Mouse (Mus musculus): ENCODE measurements around the gene Cdkl1. TPM values are rescaled to one million over a fixed set of nuclear protein-coding genes. Genes with fewer than 3 reads are reported as not detected.

Gene Cdkl1
- polyA plus RNA-seq, 1 experiment, result 0.08 TPM

DNA sequence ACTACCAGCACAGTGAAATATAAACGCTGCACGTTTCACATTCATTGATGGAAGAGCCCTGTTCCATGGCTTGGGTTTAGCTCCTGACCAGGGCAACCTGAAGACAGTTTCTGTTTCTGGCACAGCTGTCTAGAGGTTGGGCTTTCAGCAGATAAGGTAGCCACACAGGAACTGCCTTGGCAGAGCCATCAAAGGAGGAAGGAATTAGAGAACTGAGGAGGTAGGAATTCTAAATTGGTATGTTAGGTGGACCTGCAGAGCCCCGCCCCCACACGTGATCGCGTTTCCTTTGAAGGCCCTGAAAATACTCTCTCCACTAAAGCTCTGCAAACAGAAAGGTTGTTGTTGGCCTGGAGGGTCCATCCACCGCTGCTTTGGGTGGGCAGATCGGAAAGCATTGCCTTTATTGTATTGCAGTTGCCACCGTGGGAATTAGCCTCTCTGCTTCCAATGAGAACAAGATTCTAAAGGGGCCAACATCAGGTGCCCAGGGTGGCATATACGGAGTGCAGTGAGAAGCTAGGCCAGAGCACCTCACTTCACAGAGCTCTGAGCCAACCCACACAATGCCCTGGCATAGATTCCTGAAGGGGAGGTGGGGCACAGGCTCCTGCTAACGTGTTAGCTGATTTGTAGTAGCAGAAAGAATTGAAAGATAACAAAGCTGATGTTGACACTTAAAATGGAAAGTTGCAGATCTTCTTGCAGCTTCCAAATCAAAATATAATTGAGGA, 14.3 kb downstream of the Cdkl1 start:
- Histone ChIP-seq H3K9me3 (ENCODE audit: control insufficient read depth, low read length) (no peaks in the 10 kb centered on the region), H3K27me3 (ENCODE audit: control insufficient read depth) (no peaks in the 10 kb centered on the region), H3K4me3 (replicated peaks) (no peak overlapping the region), H3K4me1 (ENCODE audit: control insufficient read depth) (peaks cover 56% of the 10 kb centered on the region), H3K36me3 (ENCODE audit: control insufficient read depth) (no peaks in the 10 kb centered on the region; the same call in 1 of the 2 replicates)
- no peak for TF ChIP-seq TAL1 (IDR thresholded peaks at IDR 0.05; ENCODE audit: low read length)
- TF ChIP-seq GATA1 (IDR thresholded peaks at IDR 0.05; ENCODE audit: low read length), result no peak

DNA sequence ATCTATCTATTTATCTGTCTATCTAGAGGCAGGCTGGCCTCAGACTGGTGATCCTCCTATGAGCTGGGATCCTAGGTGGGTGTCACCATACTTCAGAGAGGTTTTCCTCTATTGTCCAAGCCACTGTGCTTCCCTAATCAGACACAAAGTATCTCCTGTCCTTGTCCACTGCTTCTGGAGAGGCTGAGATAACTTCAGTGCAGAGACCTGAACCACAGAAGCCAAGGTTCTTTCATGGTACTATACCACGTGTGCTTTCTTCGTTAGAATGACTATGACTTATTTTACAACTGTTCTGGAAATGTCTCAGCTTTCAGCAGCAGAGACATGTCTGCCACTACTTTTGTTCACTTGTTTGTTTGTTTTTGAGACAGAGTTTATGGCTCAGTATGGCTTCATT, 22.2 kb downstream of the Cdkl1 start:
- Histone ChIP-seq H3K36me3 (ENCODE audit: control insufficient read depth) (no peaks in the 10 kb centered on the region; the same call in 1 of the 2 replicates), H3K27me3 (ENCODE audit: control insufficient read depth) (no peaks in the 10 kb centered on the region), H3K4me1 (ENCODE audit: control insufficient read depth) (peaks cover 60% of the 10 kb centered on the region), H3K9me3 (ENCODE audit: control insufficient read depth, low read length) (peaks cover 4% of the 10 kb centered on the region), H3K4me3 (replicated peaks) (no peak overlapping the region)
- TF ChIP-seq TAL1 (IDR thresholded peaks at IDR 0.05; ENCODE audit: low read length) (no peak), GATA1 (IDR thresholded peaks at IDR 0.05; ENCODE audit: low read length) (no peak)

DNA sequence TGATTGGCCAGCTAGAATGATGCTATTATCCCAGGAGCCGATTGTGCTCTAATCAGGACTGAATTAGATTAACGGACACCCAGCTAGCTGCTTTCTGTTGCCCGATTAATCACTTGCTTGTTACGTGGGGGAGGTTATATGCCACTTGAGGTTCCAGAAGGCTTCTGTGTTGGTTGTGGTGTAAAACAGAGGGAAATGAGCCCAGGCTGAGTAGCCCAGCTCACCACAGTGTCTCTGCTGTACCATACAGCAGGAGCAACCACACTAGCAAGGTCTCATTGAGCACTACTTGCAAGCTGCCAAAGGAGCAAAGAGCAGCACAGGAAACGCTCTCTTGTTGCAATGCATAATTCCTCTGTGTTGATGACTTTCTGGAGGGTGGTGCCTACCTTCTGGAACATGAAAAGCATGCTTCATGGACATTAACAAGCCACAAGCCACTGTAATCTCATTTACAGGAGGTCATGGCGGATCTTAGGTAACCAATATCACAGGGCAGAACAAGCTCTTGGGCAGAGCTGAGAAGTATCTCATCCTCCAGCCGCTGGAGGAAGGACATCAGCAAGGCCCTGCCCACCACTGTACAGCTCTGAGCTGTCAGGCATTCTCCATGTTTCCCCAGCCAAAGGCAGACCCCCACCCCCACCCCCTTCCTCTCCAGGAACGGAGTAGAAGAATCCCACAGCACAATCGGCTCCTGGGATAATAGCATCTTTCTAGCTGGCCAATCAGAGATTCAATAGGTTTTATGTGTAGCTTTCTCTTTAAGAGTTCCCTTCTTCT, 23.4 kb downstream of the Cdkl1 start:
- TF ChIP-seq TAL1 (IDR thresholded peaks at IDR 0.05; ENCODE audit: low read length) (no peak), GATA1 (IDR thresholded peaks at IDR 0.05; ENCODE audit: low read length) (no peak)
- Histone ChIP-seq H3K27me3 (ENCODE audit: control insufficient read depth) (no peaks in the 10 kb centered on the region), H3K36me3 (ENCODE audit: control insufficient read depth) (peaks cover 7% of the 10 kb centered on the region), H3K4me3 (replicated peaks) (no peak overlapping the region), H3K4me1 (ENCODE audit: control insufficient read depth) (peaks cover 66% of the 10 kb centered on the region), H3K9me3 (ENCODE audit: control insufficient read depth, low read length) (peaks cover 4% of the 10 kb centered on the region)

DNA sequence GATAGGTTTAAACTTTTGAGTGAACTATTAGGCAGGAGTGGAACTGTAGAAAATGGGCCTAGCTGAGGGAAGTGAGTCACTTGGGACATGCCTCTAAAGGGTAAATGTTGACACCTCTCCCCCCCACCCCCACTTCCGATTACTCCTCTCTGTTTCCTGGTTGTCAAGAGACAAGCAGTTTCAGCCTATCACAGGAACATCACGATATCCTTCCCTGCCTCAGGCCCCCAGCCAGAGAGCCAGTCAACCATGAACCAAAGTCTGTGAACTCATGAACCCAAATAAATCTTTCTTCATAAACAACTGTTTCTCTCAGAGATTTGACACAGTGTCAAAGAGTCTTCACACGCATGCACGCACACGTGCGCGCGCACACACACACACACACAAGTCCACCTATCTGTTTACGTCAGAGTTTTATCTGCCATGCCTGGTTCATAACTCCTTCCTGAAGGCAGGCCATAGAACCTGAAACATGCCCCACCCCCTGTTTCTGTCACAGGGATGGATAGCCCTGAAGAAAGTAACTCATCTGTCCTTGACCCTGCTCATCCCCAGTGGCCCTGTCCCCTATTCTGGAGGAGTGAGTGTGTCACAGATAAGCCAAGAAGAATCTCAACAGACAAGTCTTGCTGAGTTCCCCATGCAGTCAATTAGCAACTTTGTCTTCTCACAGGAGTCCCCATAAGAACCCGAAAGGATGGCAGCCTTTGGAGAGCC, 24.7 kb downstream of the Cdkl1 start:
- Histone ChIP-seq H3K9me3 (ENCODE audit: control insufficient read depth, low read length) (peaks cover 7% of the 10 kb centered on the region), H3K27me3 (ENCODE audit: control insufficient read depth) (no peaks in the 10 kb centered on the region), H3K4me1 (ENCODE audit: control insufficient read depth) (peaks cover 65% of the 10 kb centered on the region), H3K36me3 (ENCODE audit: control insufficient read depth) (peaks cover 13% of the 10 kb centered on the region), H3K4me3 (replicated peaks) (no peak overlapping the region)
- no peak for TF ChIP-seq TAL1 (IDR thresholded peaks at IDR 0.05; ENCODE audit: low read length)
- TF ChIP-seq GATA1 (IDR thresholded peaks at IDR 0.05; ENCODE audit: low read length), result no peak

DNA sequence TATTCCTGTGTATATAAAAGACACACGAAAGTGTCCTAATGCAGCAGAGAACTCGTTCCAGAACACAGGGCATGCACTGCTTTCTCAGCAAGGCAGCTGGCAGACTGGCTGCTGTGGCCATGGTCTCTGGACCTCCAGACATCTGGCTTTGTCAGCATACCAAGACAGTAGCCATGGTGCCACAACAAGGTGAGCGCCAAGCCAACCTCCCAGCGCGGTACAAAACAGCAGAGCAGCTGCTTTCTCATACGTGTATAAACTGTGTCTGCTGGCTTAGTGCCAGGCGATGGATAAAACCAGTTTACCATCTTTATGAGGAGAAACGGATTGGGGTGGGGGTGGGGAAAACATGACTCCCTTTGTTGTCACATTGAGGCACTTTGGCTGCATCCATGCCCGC, 25.5 kb downstream of the Cdkl1 start:
- H3K9me3 ChIP-seq (ENCODE audit: control insufficient read depth, low read length), result peaks cover 6% of the 10 kb centered on the region
- no peak overlapping the region for H3K4me3 ChIP-seq (replicated peaks)
- peaks cover 70% of the 10 kb centered on the region for H3K4me1 ChIP-seq (ENCODE audit: control insufficient read depth)
- H3K36me3 ChIP-seq (ENCODE audit: control insufficient read depth), result peaks cover 21% of the 10 kb centered on the region
- H3K27me3 ChIP-seq (ENCODE audit: control insufficient read depth), result no peaks in the 10 kb centered on the region
- TF ChIP-seq TAL1 (IDR thresholded peaks at IDR 0.05; ENCODE audit: low read length) (no peak), GATA1 (IDR thresholded peaks at IDR 0.05; ENCODE audit: low read length) (no peak)

DNA sequence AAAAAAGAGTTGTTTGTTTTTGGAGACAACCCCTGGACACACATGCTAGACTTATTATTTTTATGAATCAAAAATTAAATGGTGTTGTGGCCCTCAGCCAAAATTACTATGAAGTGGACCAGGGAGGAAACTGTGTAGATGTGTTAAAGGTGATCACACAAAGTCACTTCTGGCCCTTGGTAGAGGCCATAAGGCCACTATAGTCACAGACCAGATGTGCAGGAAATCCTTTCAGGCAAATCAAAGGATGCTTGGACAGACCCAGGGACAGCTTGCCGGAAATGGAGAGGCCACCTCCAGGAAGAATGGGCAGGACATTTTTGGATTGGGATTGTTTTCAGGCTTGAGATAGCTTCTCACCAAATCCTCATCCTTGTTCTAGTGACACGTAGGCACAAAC, 29.5 kb downstream of the Cdkl1 start:
- Histone ChIP-seq H3K9me3 (ENCODE audit: control insufficient read depth, low read length) (peaks cover 3% of the 10 kb centered on the region), H3K36me3 (ENCODE audit: control insufficient read depth) (peaks cover 22% of the 10 kb centered on the region), H3K4me1 (ENCODE audit: control insufficient read depth) (peaks cover 79% of the 10 kb centered on the region), H3K4me3 (replicated peaks) (no peak overlapping the region), H3K27me3 (ENCODE audit: control insufficient read depth) (no peaks in the 10 kb centered on the region)
- TF ChIP-seq GATA1 (IDR thresholded peaks at IDR 0.05; ENCODE audit: low read length) (no peak), TAL1 (IDR thresholded peaks at IDR 0.05; ENCODE audit: low read length) (no peak)

DNA sequence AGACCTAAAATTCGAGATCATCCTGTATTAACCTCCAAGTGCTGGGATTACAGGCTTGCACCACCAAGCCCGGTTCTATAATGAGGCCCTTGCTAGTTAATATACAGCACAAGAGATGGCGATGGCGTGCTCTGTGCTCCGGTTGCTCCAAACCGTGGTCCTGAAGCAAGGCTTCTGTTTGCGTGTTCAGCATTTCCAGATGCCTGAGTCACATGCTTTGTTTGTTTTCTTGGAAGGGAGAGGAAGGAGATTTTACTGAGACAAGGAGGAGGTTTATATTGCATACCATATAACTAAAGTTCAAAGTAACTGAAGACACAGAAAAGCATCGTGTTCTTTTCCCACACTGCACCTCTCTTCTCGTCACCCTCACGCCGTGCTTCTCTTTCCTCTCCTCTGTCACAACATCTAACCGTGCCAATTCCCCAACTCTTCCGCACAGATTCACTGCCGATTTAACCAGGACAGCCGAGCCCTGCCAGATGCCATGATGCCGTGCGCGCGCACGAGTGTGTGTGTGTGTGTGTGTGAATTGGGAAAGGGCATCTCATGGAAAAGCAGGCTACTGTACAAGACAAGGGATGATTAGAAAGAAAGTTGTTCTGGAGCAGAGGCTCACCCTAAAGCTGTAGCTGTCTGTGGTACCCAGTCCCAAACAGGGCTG, 30.2 kb downstream of the Cdkl1 start:
- Histone ChIP-seq H3K27me3 (ENCODE audit: control insufficient read depth) (no peaks in the 10 kb centered on the region), H3K9me3 (ENCODE audit: control insufficient read depth, low read length) (peaks cover 3% of the 10 kb centered on the region), H3K4me3 (replicated peaks) (no peak overlapping the region), H3K4me1 (ENCODE audit: control insufficient read depth) (peaks cover 79% of the 10 kb centered on the region), H3K36me3 (ENCODE audit: control insufficient read depth) (peaks cover 26% of the 10 kb centered on the region)
- TF ChIP-seq GATA1 (IDR thresholded peaks at IDR 0.05; ENCODE audit: low read length), result no peak
- no peak for TF ChIP-seq TAL1 (IDR thresholded peaks at IDR 0.05; ENCODE audit: low read length)

DNA sequence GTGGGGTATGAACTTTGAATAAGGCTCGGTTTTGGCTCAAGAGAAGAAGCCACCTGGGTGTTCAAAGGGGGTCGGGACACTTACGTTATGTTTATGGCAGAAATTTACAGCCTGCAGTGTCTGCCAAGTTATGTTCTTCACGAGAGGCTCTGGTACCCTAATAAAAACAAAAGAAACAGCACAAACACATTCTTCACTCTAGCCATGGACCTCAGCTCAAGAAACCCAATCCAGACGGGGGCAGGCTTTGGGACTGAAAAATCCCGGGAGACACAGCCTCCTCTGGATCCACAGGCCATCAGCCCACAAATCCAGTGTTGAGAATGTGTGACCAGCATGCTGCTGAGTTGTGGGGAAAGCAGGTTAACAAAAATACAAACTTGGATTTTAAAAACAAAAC, 31.1 kb downstream of the Cdkl1 start:
- Histone ChIP-seq H3K4me3 (replicated peaks) (peak overlapping the region; percentile 16), H3K9me3 (ENCODE audit: control insufficient read depth, low read length) (peaks cover 3% of the 10 kb centered on the region), H3K27me3 (ENCODE audit: control insufficient read depth) (no peaks in the 10 kb centered on the region), H3K36me3 (ENCODE audit: control insufficient read depth) (peaks cover 28% of the 10 kb centered on the region), H3K4me1 (ENCODE audit: control insufficient read depth) (peaks cover 86% of the 10 kb centered on the region)
- TF ChIP-seq GATA1 (IDR thresholded peaks at IDR 0.05; ENCODE audit: low read length) (no peak), TAL1 (IDR thresholded peaks at IDR 0.05; ENCODE audit: low read length) (no peak)

Data from erythroblast, embryonic 14.5 days (primary cell).